Mouse (Mus musculus) ES-E14 (cell line): ENCODE measurements at regions not wholly inside any gene's neighbourhood (a gene's known extent, or its start where the extent isn't known, plus 50 kb on each side); places are given as distances from the start of the nearest gene placed in this dataset.

Source experiments
- CHD2 ChIP-seq: IDR thresholded peaks from 2 replicates; pipeline ENCODE4 v1.6.1; 2014; ENCODE audit warnings: mild to moderate bottlenecking, low read depth, low read length, inconsistent platforms
- HCFC1 ChIP-seq: IDR thresholded peaks from 2 replicates; pipeline ENCODE4 v1.6.1; 2012; ENCODE audit warnings: low read length, inconsistent platforms, borderline replicate concordance; ENCODE audit not compliant: insufficient read depth

DNA sequence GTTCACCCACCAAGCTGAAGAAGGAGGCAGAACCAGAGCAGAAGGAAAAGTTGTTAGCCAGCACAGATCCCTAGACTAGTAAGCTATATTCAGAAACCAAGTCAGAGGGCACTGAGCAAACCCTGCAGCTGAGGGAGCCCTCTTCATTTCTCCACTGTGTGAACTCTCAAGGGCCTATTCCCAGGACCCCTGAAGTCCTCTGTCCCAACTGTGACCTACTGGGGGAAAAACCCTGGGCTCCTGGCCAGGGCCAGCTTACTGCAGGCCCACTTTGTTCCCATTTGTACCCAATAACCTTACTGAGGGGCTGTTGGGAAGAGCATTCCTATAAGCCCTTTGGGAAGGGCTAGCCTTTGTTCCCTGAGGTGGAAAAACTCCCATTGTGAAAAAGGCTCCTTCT is 174.7 kb upstream of the Camk1g start:
- TF ChIP-seq HCFC1 (no peak), CHD2 (no peak)
